Mouse (Mus musculus): Measurements from ENCODE around the gene Smo. TPM values are rescaled to one million over a fixed set of nuclear protein-coding genes. Genes with fewer than 3 reads are reported as not detected.
"Not testable (repeated sequence)": the region's sequence is repeated elsewhere in the genome, so short reads cannot be mapped to it uniquely, and the experiment has no call there.

Gene Smo
- total RNA-seq, 2 experiments from 2014 or later: 29.5 to 30.3 TPM

GRCm38 (mm10) chr6:29728035-29728434, 7.3 kb upstream of the Smo start:
- no peak for DNase-seq

GRCm38 (mm10) chr6:29729491-29729890, 5.8 kb upstream of the Smo start:
- no peak for DNase-seq

GRCm38 (mm10) chr6:29735689-29736451, 567 bp downstream of the Smo start:
- DNase-seq: peak; percentile 71

GRCm38 (mm10) chr6:29736610-29737458, 1.5 kb downstream of the Smo start:
- no peak for DNase-seq

- DNase-seq: no peak
Measured at GRCm38 (mm10) chr6:29751466-29752152, 16.3 kb downstream of the Smo start.

- DNase-seq: no peak
Measured at GRCm38 (mm10) chr6:29753336-29753735, 18.0 kb downstream of the Smo start.

- DNase-seq: no peak
Measured at GRCm38 (mm10) chr6:29756001-29756400, 20.7 kb downstream of the Smo start.

GRCm38 (mm10) chr6:29756476-29756875, 21.2 kb downstream of the Smo start:
- DNase-seq: no peak

- DNase-seq: peak; percentile 81
Measured at GRCm38 (mm10) chr6:29758417-29758816, 23.1 kb downstream of the Smo start.

- DNase-seq: no peak
Measured at GRCm38 (mm10) chr6:29759012-29759679, 23.8 kb downstream of the Smo start.

- DNase-seq: not testable (repeated sequence)
Measured at GRCm38 (mm10) chr6:29760397-29760796, 25.1 kb downstream of the Smo start.

- DNase-seq: no peak
Measured at GRCm38 (mm10) chr6:29761282-29761681, 26.0 kb downstream of the Smo start.

GRCm38 (mm10) chr6:29762524-29762923, 27.2 kb downstream of the Smo start:
- DNase-seq: peak; percentile 33

- no peak for DNase-seq
Measured at GRCm38 (mm10) chr6:29766874-29767273, 31.6 kb downstream of the Smo start.

GRCm38 (mm10) chr6:29767813-29768660, 32.7 kb downstream of the Smo start, which contains the start of gene Ahcyl2:
TSS of gene Ahcyl2 (plus strand) at chr6:29768011.
- DNase-seq: peak; percentile 96

GRCm38 (mm10) chr6:29768791-29769441, 33.6 kb downstream of the Smo start:
- DNase-seq: peak; percentile 50

GRCm38 (mm10) chr6:29770672-29771321, 35.5 kb downstream of the Smo start:
- no peak for DNase-seq

GRCm38 (mm10) chr6:29772236-29772635, 36.9 kb downstream of the Smo start:
- DNase-seq: no peak

GRCm38 (mm10) chr6:29774161-29774560, 38.9 kb downstream of the Smo start:
- no peak for DNase-seq

- no peak for DNase-seq
Measured at GRCm38 (mm10) chr6:29775609-29776008, 40.3 kb downstream of the Smo start.

All from heart, postnatal 4 days (tissue).